Mouse (Mus musculus) left cerebral cortex, postnatal 10 days (tissue): Measurements from ENCODE around the gene Atf7. TPM values are rescaled to one million over a fixed set of nuclear protein-coding genes. Genes with fewer than 3 reads are reported as not detected.
"Not testable (repeated sequence)": the region's sequence is repeated elsewhere in the genome, so short reads cannot be mapped to it uniquely, and the experiment has no call there.

ENCODE experiments used
- DNase-seq, 2 experiments: peaks; one replicate each; pipeline ENCODE4 v3.0.0; 2021 to 2022; ENCODE audit warnings: low spot score in 2 of 2, mixed read lengths in 1 of 2; ENCODE audit errors: extremely low spot score in 1 of 2
- intact Hi-C: fragments of 180-260 bp; cut with DNase I; formaldehyde crosslinking; loops from one replicate; pipeline ENCODE4 v1.15.1; 2025
- total RNA-seq, 2 experiments: library from RNA; stranded (reverse); gene quantifications; 2 replicates each; pipeline ENCODE4 v1.2.3; 2021

Gene Atf7
- total RNA-seq, result 10 to 100 TPM; 26.7 to 34.4 TPM

DNA sequence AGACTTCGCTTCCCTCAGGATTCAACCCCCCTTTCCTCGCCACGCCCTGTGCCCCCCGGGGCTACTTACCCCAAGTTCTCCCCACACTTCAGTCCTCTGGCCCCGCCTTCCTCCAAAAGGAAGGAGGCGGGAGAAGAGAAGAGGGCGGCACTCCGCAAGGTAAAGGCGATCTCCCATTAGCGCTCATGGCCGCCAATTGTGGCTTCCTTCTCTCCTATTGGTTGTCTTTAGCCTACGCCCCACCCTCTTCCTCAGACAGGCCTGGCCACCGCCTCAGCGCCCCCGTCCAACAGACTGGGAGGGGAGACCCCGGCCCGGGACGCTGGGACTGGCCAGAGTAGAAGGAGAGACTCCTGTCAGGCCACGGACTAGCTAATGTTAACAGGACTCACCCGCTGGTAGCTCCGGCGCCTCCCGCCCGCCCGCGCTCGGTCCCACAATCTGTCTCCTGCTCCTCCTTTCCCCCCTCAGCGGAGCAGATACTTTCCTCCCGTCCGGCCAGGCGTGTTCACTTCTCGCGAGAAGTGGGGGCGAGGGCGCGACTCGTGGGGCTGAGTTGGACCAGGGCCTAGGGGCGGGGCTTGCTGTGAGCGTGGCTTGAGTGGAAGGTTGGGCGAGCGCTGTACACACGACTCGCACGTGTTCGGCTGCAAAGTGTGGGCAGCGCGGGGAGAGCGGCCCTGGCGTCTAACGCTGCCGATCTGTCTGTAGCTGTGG, at the start of gene Atf7, which contains the start of gene Gm28047:
Gene Atf7, minus strand, starts transcription at position 495 of the 717 bp plus-strand sequence.
Gene Gm28047, minus strand, starts transcription at position 98 of the 717 bp plus-strand sequence.
- DNase-seq, result peak; percentile 98 to 100
- intact Hi-C loops, result no loop called here

GRCm38 (mm10) chr15:102673548-102673947, 48.3 kb upstream of the Atf7 start:
- DNase-seq, result peak; percentile 55 to 73
- intact Hi-C loops, result loop anchor here (5.0 kb wide), 1 partner anchor 41 kb away; no protein-coding TSS in a partner anchor

DNA sequence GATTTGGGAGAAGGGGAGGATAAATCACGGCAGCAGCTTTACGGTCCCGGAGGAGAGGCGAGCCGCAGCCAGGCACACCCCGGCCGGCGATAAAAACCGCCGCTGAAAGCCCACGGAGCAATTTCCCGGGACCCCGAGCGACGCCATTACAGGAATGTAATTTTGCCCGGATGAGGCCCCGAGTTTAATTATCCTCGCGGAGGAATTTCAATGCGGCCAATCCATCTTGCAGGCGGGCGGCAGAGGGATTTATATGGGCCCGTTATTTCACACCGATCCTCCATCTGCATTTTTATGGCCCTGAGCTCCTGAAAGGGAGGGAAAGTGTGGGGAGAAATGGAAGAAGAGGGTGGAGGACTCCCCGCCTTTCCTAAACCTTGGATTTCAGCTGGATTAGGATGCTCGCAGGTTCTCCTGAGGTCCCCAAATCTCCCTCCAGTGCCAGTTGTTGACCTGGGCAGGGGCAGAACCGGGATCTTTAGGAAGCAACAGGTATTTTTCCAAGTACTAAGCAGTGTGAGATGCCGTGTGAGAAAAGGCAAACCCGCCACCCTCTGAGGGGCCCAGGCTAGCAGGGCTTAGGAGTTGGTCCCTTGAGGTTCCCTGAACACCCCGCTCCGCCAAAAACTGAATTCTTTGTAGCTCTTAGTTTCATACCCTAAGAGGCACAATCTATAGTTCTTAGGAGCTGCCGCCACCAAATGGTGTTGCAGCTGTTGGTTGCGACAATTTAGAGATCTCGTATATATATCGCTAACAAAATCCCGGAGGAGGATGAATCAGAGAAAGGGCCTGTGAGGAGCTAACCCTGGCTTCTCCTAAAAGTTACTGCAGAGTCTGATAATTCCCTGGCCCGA, 47.2 kb upstream of the Atf7 start, which contains the start of gene Atp5g2:
Gene Atp5g2, minus strand, starts transcription at position 138 of the 857 bp plus-strand sequence.
- peak; percentile 36 to 49 for DNase-seq
- intact Hi-C loops, result loop anchor here (5.0 kb wide), 1 partner anchor 40 kb away; no protein-coding TSS in a partner anchor

- peak; percentile 65 to 94 for DNase-seq
- intact Hi-C loops, result loop anchor here (5.0 kb wide), 1 partner anchor 39 kb away; no protein-coding TSS in a partner anchor
These were observed 46.5 kb upstream of the Atf7 start for GRCm38 (mm10) chr15:102671721-102672214.

DNA sequence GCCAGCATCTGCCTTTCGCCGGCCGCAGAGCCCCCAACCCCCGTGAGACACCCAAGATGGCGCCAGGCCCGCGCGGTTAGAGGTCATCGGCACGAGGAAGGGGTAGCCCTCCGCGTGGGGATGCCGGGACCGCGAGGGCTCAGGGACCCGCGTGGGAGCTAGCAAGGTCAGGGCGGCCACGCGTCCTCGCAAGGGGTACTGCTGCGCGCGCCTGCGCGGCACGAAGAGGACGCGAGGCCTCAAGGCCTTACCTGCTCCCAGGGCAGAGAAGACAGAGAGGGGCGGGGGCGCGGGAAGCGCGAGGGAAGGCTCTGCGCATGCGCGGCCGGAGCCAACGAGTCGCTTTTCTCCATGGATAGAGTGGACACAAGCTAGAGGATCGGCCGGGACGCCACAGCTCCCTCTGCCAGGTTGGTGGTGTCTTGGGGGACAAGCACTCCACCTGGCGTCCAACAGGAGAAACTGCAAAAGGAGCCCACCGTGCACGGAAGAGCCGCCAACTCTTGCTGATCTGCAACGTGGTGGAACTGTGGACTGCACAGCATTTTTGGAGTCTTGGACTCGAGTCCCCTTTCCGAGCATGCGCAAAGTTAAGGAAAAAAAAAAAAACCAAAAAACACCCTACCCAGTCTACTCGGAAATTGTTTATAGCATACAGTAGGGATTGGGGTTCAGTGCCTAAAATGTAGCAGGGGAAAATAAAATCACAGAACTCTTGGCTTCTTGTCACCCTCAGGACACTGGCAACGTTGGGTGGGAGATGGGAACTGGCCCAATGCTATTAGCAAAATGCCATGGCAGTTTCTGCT, 45.7 kb upstream of the Atf7 start:
- intact Hi-C loops, result loop anchor here (5.0 kb wide), 1 partner anchor 39 kb away; no protein-coding TSS in a partner anchor

DNA sequence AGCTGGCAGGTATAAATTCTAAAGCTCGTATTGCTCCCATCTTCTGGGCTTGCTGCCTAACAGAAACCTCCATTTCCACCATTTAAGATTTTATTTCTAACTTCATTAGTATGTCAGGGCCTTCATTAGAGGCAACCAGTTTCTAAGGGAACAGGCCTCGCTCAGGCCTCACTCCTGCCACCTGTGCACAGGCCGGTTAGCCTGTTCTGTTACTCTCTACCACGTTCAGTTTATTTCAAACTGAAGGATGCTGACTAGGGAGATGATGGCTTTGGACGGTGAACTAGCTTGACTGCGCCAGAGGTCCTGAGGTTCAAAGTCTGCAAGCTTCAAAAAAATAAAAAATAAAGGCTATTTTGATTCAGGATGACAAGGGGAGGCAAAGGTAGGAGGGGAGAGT, 45.0 kb upstream of the Atf7 start:
- intact Hi-C loops, result loop anchor here (5.0 kb wide), 1 partner anchor 38 kb away; no protein-coding TSS in a partner anchor
- no peak for DNase-seq

More for the DNA sequence above, 45.7 kb upstream of the Atf7 start:
- peak; percentile 98 for DNase-seq

GRCm38 (mm10) chr15:102669571-102669970, 44.3 kb upstream of the Atf7 start:
- intact Hi-C loops, result loop anchor here (5.0 to 10.0 kb wide), 2 partner anchors 77 to 125 kb away; no protein-coding TSS in a partner anchor

DNA sequence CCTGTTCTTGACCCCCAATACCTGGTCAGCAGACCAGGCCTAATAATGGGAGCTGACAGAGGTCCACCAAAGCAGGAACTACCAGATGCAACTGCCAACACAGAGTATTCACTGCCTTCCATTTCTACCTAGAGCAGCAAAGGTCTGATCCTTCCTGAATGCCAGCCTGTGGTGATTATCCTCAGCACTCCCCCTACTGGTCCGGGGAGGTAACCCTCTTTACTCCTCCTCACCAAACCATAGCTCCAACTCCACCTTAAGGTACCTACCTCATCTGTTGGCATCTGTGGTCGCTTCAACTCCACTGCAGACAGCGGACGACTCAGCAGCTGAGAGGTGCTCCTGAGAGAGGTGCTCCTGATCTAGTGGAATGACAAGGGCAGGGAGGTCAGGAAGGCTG, 40.2 kb upstream of the Atf7 start:
- DNase-seq, result peak in 1 of 2 experiments; percentile 57
- intact Hi-C loops, result loop anchor here (5.0 to 10.0 kb wide), 2 partner anchors 73 to 121 kb away; no protein-coding TSS in a partner anchor

More at GRCm38 (mm10) chr15:102669571-102669970, 44.3 kb upstream of the Atf7 start:
- DNase-seq, result no peak

- intact Hi-C loops, result loop anchor here (10.0 kb wide), 1 partner anchor 119 kb away; no protein-coding TSS in a partner anchor
These were observed 38.6 kb upstream of the Atf7 start for GRCm38 (mm10) chr15:102663825-102664224.

GRCm38 (mm10) chr15:102662601-102663000, 37.3 kb upstream of the Atf7 start:
- not testable (repeated sequence) for DNase-seq
- intact Hi-C loops, result loop anchor here (10.0 kb wide), 1 partner anchor 118 kb away; no protein-coding TSS in a partner anchor

More at GRCm38 (mm10) chr15:102663825-102664224, 38.6 kb upstream of the Atf7 start:
- peak in 1 of 2 experiments; percentile 26 for DNase-seq

- intact Hi-C loops, result no loop called here
- no peak for DNase-seq
These were observed 32.7 kb upstream of the Atf7 start for GRCm38 (mm10) chr15:102657926-102658381.

GRCm38 (mm10) chr15:102656658-102657057, 31.4 kb upstream of the Atf7 start:
- peak in 1 of 2 experiments; percentile 61 for DNase-seq
- intact Hi-C loops, result no loop called here

- intact Hi-C loops, DNase-seq: not testable (repeated sequence)
These were observed 26.8 kb upstream of the Atf7 start for GRCm38 (mm10) chr15:102651928-102652660.

DNA sequence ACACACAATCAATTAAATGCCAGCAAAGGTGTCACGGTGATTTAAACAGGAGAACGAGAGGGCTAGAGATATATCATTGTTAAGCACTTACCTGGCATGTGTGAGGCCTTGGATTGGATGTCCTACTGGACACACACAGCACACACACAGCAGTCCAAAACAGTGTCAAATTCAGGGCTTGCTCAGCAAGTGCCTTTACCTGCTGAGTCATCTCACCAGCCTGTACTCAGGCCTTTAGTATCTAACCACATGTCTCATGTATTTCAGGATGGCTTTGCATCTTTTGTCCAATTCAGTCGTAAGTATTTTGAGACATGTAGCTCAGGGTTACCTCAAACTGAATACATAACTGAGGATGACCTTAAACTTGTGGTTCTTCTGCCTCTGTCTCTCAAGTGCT, 25.8 kb upstream of the Atf7 start:
- intact Hi-C loops, result no loop called here
- no peak for DNase-seq

- intact Hi-C loops, result no loop called here
- DNase-seq, result peak; percentile 35 to 61
These were observed 10.6 kb upstream of the Atf7 start for GRCm38 (mm10) chr15:102635817-102636216.

GRCm38 (mm10) chr15:102634684-102635083, 9.4 kb upstream of the Atf7 start:
- intact Hi-C loops, result loop anchor here (5.0 kb wide), 1 partner anchor 38 kb away; the partner anchor contains the start of gene Atp5g2
- DNase-seq, result no peak

DNA sequence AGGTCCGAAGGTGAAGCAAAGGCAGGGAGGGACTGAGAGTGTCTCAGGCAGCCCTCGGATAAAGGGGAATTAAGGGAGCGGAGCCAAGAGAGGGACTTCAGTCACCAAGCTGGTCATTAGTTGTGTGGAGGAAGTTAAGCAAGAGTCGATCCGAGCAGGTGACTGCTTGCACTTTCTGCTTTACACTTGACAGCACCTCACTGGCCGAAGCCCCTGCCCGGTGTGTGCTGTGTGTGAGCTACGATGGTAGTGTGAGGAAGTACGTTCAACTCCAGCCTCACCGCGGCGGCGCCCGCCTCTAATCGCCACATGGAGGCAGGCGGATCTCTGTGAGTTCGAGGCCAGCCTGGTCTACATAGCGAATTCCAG, 407 bp upstream of the Atf7 start:
- DNase-seq, result peak in 1 of 2 experiments; percentile 57
- intact Hi-C loops, result no loop called here
